ENCODE assay signal across 13 mouse cellular contexts in genomic region chr7:122357847-122358246, GRCm38 (mm10).
DNase-seq lines count a peak whose midpoint lies in the region; ATAC-seq and TF ChIP-seq lines count a peak whose summit lies in the region.
"Had no signal": no experiment of that assay in that cellular context is flagged by ENCODE, and none has a peak within 500 bp of the region (broad histone marks: within the 10 kb centered on the region; RNA-seq: fewer than 3 reads in every experiment).

No protein-coding gene starts in this region.

- peak; percentile 16 to 28 for DNase-seq in heart, adult 2 months
- DNase-seq in testis, postnatal 10 days (ENCODE audit: low spot score): peak; percentile 54
- no peak for DNase-seq in testis, postnatal 14 days (ENCODE audit: low spot score)
- DNase-seq in cerebellum, postnatal 10 days: peak; percentile 60 to 64
- DNase-seq in urinary bladder, postnatal 25 days (ENCODE audit: low spot score): peak; percentile 19
- no peak for DNase-seq in forebrain, embryonic 14.5 days (ENCODE audit: low spot score)
- DNase-seq: gastrocnemius, postnatal 36 days; layer of hippocampus, adult 9-11 months; right cerebral cortex, adult 18-20 months had no signal

- 65% methylated on average over 7 of the region's 7 CpGs for WGBS in heart, adult 2 months
- WGBS in heart, embryonic 11.5 days (ENCODE audit: insufficient replicate concordance): 84% methylated on average over 7 of the region's 7 CpGs
- 83% methylated on average over 7 of the region's 7 CpGs for WGBS in forebrain, embryonic 14.5 days
- 84% methylated on average over 7 of the region's 7 CpGs for WGBS in intestine, embryonic 15.5 days

- no peak for TF ChIP-seq POLR2A in heart, adult 2 months (IDR thresholded peaks at IDR 0.05; ENCODE audit: insufficient read depth, low read depth, low read length)

- no peaks in the 10 kb centered on the region for H3K4me1 ChIP-seq in heart, adult 2 months (ENCODE audit: control insufficient read depth, insufficient read depth, low read length)
- H3K4me1 ChIP-seq in heart, embryonic 11.5 days (ENCODE audit: control insufficient read depth, insufficient read depth, low read length): no peaks in the 10 kb centered on the region
- H3K4me1 ChIP-seq in forebrain, embryonic 14.5 days (ENCODE audit: control insufficient read depth, insufficient read depth, low read length): peaks cover 4% of the 10 kb centered on the region
- H3K4me1 ChIP-seq in intestine, embryonic 15.5 days (replicated peaks): no peaks in the 10 kb centered on the region

- no peak for TF ChIP-seq EP300 in heart, adult 2 months (IDR thresholded peaks at IDR 0.05; ENCODE audit: insufficient read depth, low read depth, low read length)

- H3K9ac ChIP-seq in heart, adult 2 months (ENCODE audit: low read depth, low read length): no peak overlapping the region
- no peak overlapping the region for H3K9ac ChIP-seq in heart, embryonic 11.5 days (ENCODE audit: low read depth, low read length)
- no peak overlapping the region for H3K9ac ChIP-seq in forebrain, embryonic 14.5 days (ENCODE audit: low read length)
- H3K9ac ChIP-seq in intestine, embryonic 15.5 days: no peak overlapping the region
- H3K9ac ChIP-seq: hindbrain, embryonic 14.5 days had no signal

- ATAC-seq in heart, embryonic 11.5 days (replicated peaks; ENCODE audit: insufficient number of reproducible peaks, low FRiP score, low TSS enrichment): no peak
- ATAC-seq in forebrain, embryonic 14.5 days: no peak
- no peak for ATAC-seq in intestine, embryonic 15.5 days

- no peak overlapping the region for H3K4me2 ChIP-seq in heart, embryonic 11.5 days
- H3K4me2 ChIP-seq in forebrain, embryonic 14.5 days (ENCODE audit: low read length): no peak overlapping the region
- no peak overlapping the region for H3K4me2 ChIP-seq in intestine, embryonic 15.5 days (replicated peaks)
- H3K4me2 ChIP-seq: hindbrain, embryonic 14.5 days had no signal

- H3K79me2 ChIP-seq in heart, adult 2 months (replicated peaks; ENCODE audit: control insufficient read depth, insufficient read depth, low read length): no peaks in the 10 kb centered on the region

- no peak overlapping the region for H3K27ac ChIP-seq in heart, adult 2 months
- no peak overlapping the region for H3K27ac ChIP-seq in heart, embryonic 11.5 days (ENCODE audit: low read depth, low read length)
- no peak overlapping the region for H3K27ac ChIP-seq in forebrain, embryonic 14.5 days (ENCODE audit: low read depth, low read length)
- H3K27ac ChIP-seq in intestine, embryonic 15.5 days: no peak overlapping the region
- H3K27ac ChIP-seq: hindbrain, embryonic 14.5 days had no signal

- H3K27me3 ChIP-seq in heart, adult 2 months (ENCODE audit: control insufficient read depth, insufficient read depth, low read length): no peaks in the 10 kb centered on the region
- no peaks in the 10 kb centered on the region for H3K27me3 ChIP-seq in heart, embryonic 11.5 days (ENCODE audit: control insufficient read depth, insufficient read depth, low read length)
- H3K27me3 ChIP-seq in forebrain, embryonic 14.5 days (replicated peaks; ENCODE audit: control insufficient read depth, insufficient read depth, low read length): no peaks in the 10 kb centered on the region
- no peaks in the 10 kb centered on the region for H3K27me3 ChIP-seq in intestine, embryonic 15.5 days (replicated peaks)

- TF ChIP-seq CTCF in heart, adult 2 months (IDR thresholded peaks at IDR 0.05): no peak

- H3K36me3 ChIP-seq in heart, adult 2 months (ENCODE audit: control insufficient read depth, insufficient read depth, low read length): no peaks in the 10 kb centered on the region
- H3K36me3 ChIP-seq in heart, embryonic 11.5 days (ENCODE audit: control insufficient read depth, insufficient read depth, low read length): no peaks in the 10 kb centered on the region
- H3K36me3 ChIP-seq in forebrain, embryonic 14.5 days (ENCODE audit: control insufficient read depth, insufficient read depth, low read length): no peaks in the 10 kb centered on the region
- H3K36me3 ChIP-seq in intestine, embryonic 15.5 days: no peaks in the 10 kb centered on the region

- H3K9me3 ChIP-seq in heart, embryonic 11.5 days (replicated peaks; ENCODE audit: control insufficient read depth, low read length): no peaks in the 10 kb centered on the region
- H3K9me3 ChIP-seq in forebrain, embryonic 14.5 days (replicated peaks; ENCODE audit: control insufficient read depth, low read length): no peaks in the 10 kb centered on the region
- no peaks in the 10 kb centered on the region for H3K9me3 ChIP-seq in intestine, embryonic 15.5 days

- intact Hi-C loops in heart, adult 2 months (cut with DNase I): no loop called here

- no peak overlapping the region for H3K4me3 ChIP-seq in heart, adult 2 months
- no peak overlapping the region for H3K4me3 ChIP-seq in heart, embryonic 11.5 days (ENCODE audit: low read depth, low read length)
- no peak overlapping the region for H3K4me3 ChIP-seq in forebrain, embryonic 14.5 days (ENCODE audit: low read depth, low read length)
- no peak overlapping the region for H3K4me3 ChIP-seq in intestine, embryonic 15.5 days (replicated peaks)
- H3K4me3 ChIP-seq: myocyte had no signal

Comparison
In these comparisons a context has a peak if more than half of its experiments do, and no peak if none do; other contexts are left out.
1. DNase-seq: peak in heart, adult 2 months (2 of 2), testis, postnatal 10 days (single experiment), cerebellum, postnatal 10 days (2 of 2) and urinary bladder, postnatal 25 days (single experiment); none in testis, postnatal 14 days (single experiment) and forebrain, embryonic 14.5 days (single experiment).